Mouse (Mus musculus) ES-CJ7 (cell line): Measurements from ENCODE around the gene Crybg1.

ENCODE experiments used
- DNase-seq: peaks from one replicate; pipeline ENCODE4 v3.0.0; 2011; ENCODE audit warnings: low read depth, low spot score

The Crybg1 gene

DNA sequence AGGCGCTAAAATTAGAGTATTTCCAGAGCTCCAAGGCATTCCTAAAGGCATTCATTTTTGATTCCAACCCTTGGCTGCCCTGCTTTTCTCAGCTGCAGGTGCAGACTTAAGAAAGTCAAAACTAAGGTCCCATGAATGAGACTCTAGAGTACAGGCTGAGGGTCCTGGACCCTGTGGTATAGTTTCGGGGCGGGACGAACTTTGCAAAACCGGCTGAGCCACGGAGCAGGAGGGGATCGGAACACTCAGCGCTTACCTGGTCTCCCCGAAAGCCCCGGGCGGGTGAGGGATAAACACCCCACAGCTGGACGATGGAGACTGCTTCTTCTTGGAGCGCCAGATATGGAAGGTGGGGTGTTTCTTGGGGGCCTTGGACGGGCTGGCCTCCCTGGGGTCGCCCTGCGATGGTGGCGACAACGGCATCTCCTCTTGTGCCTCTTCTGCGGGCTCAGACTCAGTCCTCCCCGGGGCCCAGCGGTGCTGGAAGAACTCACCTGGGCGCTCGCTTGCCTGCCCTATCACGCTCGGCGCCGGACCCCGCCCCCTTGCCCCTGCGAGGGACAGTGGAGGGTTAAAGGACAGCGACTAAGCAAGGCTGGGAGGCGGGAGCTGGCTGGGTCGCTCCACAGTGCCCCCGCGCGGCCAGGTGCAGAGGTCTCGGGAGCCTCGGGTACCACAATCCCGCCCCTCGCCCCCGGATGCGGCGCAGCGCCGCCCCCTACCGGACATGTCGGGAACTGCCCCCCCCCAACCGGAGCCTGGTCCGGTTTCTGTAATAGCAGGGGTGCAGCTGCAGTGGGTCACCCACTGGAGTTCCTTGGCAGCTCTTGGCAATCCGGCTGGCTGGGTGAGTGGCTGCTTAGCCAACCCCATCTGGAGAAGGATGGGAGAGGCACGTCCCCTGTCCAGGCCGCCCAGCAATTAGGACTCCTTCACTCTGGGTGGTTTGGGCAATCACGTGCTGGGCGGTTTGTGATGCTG is at the start of gene Crybg1:
Crybg1 (minus strand) TSS at position 517 of the 981 bp plus-strand sequence.
- DNase-seq = peak; percentile 84

DNA sequence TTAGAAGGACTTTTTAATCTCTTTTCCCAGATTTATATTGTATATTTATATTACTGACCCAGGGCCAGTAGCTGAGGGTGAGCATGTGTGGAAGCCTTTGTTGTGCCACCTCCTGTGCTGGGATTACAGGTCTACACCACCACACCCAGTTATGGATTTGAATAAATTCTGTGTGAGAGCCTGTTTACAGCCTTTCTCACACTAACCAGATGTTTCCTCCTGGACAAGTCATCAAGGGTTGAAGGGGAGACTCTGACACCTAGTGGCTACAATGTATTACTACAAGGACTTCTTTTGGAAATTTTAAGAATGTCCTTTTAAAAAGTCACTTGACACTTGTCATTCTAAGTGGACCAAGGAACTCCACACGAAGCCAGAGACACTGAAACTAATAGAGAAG is 28.7 kb upstream of the Crybg1 start:
- peak; percentile 51 for DNase-seq

DNA sequence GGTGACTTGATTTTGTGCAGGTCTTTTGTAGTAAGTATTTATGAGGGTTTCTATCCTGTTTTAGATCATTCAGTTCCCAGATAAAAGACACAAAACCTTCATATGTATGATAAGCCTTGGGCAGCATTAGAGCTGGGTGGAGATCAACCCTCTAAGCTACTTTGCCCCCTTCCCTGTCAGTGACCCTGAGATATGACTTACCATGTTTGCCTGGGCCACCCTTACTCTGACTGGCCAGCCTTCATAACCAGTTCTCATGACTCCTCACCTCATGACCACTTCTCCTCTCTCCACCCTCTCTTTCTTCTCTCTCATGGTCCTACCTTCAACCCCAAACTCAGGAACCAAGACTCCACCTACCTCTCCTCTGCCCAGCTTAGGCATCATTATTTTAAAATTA is 27.9 kb upstream of the Crybg1 start:
- DNase-seq = no peak

DNA sequence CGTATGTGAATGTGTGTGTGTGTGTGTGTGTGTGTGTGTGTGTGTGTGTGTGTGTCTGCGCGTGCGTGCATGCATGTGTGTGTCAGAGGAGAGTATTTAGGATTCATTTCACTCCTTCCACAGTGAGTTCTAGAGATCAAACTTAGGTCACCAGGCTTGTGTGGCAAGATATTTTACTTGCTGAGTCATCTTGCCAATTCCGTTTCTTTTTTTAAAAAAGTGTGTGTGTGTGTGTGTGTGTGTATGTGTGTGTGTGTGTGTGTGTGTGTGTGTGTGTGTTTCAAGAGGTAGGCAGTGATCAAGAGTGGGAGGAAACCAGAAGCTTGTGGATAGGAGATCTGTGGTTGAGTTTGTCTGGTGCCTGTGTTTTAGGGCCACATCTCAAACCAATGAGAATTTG is 27.5 kb upstream of the Crybg1 start:
- DNase-seq = no peak

DNA sequence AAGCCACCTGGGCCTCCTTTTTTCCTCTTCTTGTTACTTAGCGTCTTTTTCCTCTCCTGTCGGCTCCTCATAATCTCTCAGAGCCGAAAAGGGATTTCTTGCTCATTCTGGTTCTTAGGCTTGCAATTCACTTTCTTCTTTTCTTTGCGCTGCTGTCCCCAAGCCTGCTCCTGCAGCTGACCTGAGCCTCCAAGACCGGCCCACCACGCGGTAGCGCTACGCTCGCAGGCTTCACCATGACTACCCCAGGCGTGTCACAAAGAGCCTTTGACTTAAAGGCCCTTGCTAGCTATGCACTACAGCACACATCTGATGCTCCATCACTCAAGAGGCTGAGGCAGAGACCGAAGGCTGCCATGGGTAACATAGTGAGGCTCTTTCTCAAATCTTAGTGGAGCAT is 21.5 kb upstream of the Crybg1 start:
- no peak for DNase-seq

DNA sequence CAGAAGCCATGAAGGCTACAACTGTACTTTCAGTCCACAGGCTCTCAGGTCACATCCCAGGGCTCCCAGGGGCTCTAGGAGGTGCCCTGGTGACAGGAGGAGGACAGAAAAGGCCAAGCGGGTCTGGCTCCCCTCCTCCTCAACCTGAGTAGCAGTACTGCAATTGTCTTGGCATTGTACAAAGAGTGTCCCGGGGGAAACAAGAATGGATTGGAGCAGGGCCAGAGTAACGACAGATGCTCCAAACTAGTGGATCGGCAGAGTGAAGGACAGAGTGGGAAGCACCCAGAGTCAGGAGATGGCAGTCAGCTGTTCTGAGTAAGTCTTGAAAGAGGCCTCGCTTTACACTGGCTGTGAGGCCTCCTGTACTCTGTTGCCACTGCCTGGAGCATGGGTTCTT is 18.4 kb upstream of the Crybg1 start:
- no peak for DNase-seq

DNA sequence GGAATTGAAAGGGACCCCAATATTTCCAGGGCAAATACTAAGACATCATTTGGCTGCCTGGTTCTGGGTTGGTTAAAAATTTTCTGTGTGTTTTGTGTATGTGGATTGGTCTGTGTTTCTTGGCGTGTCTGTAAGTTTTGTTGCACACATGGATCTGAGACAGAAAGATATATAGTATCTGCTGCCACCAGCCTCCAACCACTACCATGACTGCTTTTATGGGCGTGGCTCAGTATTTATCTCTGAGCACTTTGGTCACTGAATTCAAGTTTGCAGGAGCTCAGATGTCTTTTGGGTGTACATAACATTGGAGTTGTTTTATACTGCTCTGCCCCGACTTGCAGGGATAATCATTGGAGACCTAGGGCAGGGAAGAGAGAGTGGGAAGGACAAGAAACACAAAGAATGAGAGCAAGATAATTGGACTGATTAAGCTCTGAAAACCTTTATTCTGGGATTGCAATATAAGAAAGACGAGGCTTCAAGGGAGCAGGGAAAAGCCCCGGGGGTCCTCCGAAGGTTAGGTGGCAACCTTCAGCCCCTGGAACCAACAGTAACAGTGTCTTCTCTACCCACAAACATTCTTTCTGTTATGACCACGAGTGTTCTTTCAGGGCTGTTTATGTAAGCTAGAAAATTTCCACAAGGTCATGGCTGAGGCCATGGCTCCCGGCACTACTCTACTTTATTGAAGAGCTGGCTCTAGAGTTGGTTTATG is 15.8 kb upstream of the Crybg1 start:
- no peak for DNase-seq

DNA sequence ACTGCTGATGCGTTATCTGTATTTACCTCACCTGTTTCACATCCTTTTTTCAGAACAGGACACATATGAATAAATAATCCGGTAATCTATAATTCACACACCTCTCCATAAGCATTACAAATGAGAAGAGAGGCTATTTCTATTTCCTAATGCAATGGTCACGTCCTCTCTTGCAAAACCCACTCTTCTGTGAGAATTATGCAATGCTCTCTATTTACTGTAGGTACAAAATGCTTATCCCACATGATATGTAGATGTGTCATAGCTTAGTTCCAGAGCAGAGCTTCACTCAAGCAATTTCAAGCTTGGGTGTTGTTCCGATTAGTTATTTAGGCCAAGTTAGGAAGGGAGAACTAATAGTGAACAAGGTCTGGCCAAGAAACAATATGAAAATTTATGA is 14.4 kb upstream of the Crybg1 start:
- no peak for DNase-seq

DNA sequence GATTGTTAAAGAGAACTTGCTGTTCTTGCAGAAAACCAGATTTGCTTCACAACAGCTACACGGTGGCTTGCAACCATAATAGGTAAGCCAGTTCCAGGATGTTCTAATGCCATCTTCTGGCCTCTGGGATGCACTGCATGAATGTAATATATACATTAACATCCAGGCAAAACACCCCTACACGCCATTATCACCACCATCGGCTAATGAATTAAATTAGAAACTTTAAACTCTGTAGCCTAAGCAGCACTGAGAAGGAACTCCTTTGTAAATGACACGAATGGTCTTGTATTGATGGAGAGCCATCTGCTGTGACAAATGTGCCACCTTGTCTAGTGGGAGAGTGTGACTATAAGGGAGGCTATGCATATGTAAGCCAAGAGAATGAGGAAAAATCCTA is 11.5 kb upstream of the Crybg1 start:
- DNase-seq = peak; percentile 20

DNA sequence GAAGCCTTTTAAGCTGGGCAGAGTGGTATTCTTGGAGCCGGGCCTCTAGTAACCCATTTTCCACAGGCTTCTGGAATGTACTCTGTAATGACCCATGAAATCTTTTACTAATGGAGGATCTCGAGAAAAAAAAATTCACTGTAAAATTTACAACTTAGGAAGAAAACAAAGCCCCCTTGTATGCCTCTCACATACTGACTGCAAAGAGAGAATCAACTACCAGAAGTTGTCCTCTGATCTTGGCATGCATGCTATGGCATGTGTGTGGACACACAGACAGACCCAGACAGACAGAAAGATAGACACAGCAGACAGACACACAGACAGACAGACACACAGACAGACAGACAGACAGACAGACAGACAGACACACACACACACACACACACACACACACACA is 8.8 kb upstream of the Crybg1 start:
- no peak for DNase-seq

DNA sequence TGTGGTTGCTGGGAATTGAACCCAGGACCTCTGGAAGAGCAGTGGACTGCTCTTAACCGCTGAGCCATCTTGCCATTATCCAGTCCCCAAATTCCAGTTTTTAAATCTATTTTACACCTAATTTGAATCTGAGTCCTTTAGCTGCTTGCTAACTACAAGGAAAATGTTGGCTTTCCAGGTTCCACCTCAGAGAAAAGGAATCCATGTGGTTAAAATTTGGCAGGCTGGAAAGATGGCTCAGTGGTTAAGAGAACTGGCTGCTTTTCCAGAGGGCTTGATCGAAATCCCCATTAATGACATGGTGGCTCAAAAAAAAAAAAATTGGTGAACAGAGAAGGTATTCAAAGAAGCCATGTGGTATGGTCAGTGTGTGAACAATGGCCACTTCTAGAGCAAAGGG is 1.8 kb upstream of the Crybg1 start:
- DNase-seq = no peak

DNA sequence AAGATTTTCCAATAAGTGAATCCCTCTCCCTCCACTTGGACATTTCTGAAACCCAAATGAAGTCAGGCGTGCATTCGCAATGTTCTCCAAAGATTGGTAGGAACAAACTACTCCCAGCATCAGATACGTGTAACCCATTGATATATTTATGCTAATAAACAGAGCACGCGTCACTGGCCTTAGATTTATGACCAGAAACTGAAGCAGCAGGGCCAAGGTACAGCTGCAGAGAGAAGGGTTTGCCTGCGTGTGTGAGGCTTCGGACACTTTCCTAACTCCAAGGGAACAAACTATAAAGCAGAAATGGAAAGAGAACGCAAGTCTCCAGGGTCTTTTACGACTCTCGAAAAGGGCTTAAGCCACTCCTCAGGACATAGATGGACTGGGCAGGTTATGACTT is 5.3 kb downstream of the Crybg1 start:
- DNase-seq = no peak

DNA sequence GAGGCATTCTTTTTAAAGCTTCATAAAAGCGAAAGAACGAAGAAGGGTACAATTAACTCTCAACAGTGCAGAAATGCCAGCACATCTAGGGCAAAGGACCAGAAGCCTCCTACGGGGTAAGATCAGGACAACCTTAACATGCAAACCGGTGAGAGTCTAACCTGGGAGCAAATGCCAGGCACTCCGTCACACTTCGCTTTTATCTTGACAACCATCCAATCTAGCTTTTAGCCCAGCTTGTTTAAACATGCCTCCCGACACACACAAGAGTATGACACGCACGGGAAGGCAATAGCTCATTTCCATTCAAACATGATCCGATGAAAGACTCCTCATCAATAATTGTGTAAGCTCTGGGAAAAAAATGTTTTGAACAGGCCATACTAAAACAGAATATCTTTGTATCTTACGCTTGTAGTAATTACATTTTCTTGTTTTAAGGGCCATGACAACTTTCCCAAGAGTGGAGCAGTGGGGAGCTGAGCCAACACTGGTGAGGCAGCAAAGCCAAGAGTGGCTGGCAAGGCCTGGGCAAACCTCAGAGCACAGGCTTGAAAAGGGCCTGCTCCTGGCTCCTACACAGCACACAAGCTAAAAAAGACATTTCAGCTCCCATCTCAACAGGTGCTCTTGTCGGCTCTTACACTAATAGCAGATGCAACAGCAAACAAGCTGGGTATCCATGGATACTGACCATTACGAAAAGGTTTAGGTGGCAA is 10.4 kb downstream of the Crybg1 start:
- no peak for DNase-seq

DNA sequence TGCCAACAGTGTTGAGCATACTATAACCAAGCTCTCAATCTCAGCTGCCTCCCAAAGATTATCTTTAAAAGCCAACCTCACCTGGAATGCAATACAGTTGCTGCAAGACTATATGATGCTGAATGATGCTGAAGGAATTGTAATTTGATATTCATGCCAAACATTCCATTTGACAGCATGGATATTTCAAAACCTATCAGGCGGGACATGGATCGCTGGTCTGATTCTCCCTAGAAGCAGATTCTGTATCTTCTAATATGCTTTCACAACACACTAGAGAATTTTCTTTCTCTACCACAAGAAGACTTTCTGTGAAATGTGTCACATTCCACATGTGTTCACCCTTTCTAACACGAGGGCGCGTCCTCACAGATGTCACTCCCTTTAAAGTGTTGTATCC is 22.6 kb downstream of the Crybg1 start:
- DNase-seq = no peak

DNA sequence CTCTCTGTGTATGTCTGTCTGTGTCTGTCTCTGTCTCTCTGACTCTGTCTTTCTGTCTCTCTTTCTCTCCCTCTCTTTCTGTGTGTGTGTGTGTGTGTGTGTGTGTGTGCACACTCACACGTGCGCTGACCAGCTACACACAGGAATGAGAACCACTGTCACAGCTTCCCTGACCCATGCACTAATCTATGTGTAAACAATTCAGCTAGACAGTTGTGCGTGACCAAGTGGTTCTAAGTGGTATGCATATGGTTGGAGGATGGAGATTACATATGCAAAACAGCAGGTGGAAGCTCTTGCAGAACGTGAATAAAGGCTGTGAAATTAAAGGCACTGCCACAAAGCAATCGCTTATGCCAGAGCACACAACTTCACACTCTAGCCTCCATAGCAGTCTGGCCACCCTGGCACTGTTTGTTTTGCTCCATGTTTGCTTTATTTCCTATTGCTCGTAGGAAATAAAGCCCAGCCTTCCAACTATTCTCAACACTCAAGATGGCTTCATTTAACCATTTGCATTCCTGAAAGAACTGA is 24.2 kb downstream of the Crybg1 start:
- no peak for DNase-seq

DNA sequence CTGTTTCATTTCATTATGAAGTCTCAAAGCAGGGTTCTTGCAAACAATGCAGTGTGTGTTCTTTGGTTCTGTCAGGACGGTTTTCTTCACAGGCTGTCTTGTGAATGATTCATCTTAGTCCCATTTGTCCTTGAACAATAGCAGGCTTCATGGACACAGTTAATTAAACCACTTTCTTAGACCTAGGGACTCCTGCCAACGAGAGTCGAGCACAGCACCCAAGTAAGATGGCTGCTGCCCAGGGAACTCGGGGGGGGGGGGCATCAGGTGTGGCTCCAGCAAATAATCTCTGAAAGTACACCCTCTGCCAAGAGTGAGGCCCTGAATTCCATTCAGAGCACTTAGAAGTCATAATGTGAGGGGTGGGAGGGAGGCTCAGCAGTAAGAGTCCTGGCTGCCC is 30.0 kb downstream of the Crybg1 start:
- no peak for DNase-seq

DNA sequence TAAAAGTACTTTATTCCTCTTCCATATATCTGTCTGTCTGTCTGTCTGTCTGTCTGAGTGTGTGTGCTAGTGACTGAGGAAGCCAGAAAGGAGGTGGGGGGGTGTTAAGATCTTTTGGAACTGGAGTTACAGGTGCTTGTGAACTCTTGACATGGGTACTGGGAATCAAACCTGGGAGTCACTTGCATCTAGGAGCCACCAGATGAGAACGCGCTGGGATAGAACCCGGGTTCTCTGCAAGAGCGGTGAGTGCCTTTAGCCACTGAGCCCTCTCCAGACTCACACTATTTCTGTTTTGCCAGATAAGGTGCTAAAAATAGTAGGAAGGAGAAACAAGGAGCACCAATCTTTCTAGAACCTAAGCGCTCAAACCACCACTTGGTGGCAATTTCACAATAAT is 31.9 kb downstream of the Crybg1 start:
- no peak for DNase-seq

DNA sequence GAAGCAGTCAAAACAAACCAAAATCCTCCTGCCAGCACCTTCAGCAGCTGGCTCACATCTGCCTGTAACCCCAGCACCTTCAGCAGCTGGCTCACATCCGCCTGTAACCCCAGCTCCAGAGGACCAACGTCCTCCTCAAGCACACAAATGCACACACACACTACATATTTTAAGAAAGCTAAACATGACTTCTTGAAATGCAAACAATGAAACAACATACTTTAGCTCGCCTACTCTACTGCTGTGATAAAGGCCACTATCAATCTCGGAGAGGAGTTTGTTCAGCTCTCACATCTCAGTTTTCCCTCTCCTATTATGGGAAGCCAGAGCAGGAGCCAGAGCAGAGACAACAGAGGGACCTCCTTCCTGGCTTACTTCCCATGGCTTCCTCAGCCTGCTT is 34.0 kb downstream of the Crybg1 start:
- no peak for DNase-seq

DNA sequence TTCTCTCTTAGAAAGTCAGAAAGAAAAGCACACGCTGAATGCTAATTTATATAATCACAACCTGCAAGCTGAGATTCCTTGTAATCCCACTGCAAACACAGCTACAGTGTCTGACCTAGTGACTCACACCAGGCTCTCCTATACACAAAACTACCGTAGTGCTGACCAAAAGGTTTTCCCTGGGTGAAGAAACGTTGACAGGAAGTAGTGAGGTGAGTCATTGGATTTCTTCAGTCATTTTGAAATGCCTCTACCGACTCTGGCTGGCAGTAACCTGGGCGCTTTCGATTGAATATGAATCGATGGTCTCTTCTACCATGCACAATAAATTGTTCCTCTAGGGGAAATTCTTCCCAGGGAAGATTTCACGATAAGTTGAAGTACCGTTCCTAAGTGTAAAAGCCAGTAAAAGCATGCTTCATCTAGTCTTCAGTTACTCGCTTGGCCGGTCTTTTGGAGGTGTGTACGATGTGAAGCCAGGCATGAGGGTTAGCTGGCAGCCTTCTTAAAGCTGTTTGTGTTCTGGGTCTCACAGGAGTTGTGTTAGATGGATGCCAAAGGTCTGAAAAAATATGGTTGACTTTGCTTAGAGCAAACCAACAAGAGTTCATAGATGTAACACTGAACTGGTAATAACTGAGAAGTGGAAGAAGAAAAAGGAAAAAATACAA is 36.5 kb downstream of the Crybg1 start:
- DNase-seq = no peak

DNA sequence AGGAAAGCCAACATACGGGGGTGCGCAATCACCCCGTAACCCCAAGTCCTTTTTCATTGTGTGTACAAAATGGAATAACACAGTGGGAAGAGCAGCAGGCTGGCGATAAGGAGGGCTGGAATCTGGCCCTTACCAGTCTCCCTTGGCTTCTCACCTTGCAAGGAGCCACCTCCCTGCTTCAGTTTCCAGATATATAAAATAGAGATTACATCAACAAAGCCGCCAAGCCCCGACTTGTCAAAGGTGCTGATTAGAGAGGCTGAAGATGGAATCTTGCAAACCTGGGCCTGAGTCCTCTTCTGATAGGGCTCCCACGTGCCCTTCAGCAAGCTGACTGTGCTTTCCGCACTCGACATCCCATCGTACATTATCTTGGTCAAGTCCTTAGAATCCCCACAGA is 37.5 kb downstream of the Crybg1 start:
- no peak for DNase-seq

DNA sequence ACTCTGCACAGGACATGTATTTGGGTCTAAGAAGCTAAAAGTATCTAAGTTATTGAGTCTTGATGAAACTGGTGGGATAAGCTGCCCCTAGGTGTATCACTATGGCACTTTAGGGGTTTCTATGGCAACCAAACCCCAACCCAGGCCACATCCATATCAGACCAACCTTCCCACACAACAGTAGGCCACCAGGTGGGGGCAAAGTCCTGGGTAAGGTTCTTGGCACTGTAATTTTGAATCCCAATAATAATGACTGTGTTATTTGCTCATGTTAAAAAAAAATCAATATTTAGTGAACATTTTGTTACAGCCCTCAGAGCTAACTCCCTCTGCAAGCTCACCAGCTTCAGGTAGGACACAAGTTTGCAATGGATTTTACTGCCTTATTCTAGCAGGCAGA is 38.2 kb downstream of the Crybg1 start:
- DNase-seq = no peak

DNA sequence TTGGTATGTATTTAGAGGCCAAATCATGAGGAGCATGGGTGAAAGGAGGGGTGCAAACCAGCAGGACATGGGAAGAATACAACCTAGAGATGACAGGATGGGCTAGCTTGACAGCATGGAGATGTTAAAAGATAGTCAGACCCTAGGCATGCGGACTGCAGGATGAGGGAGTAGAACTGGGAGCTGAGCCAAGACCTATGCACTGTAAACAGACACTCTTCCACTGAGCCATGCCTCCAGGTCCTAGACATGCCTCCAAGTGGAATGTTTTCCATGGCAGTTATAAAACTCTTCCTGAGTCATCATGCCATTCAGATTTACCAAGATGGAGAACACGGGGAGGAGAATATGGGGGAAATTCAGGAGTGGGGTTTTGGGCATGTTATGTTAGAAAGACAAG is 53.9 kb downstream of the Crybg1 start:
- DNase-seq = no peak
